Mouse (Mus musculus) liver, embryonic 16.5 days (tissue): ENCODE data around the gene Pmepa1. TPM values are rescaled to one million over a fixed set of nuclear protein-coding genes. Genes with fewer than 3 reads are reported as not detected.

Source experiments
- ATAC-seq: fragments of 200-750 bp; cut with Nextera tagmentation; 2 replicates; pipeline ENCODE4 v1.8.0; 2017; ENCODE audit warnings: low read depth, mild to moderate bottlenecking, moderate number of reproducible peaks, moderate library complexity
- H3K27ac ChIP-seq: fragments of 300-500 bp; sonication (generic); 2 replicates; pipeline ENCODE4 v1.5.1; 2014; ENCODE audit warnings: mild to moderate bottlenecking, low read length
- H3K27me3 ChIP-seq: fragments of 300-500 bp; sonication (generic); 2 replicates; pipeline ENCODE4 v1.6.1; 2014; ENCODE audit warnings: low read depth, low read length, mixed read lengths; ENCODE audit not compliant: control insufficient read depth, insufficient read depth
- H3K36me3 ChIP-seq: fragments of 300-500 bp; sonication (generic); 2 replicates; pipeline ENCODE4 v1.6.1; 2014; ENCODE audit warnings: mild to moderate bottlenecking; ENCODE audit not compliant: control insufficient read depth, insufficient read depth
- H3K4me1 ChIP-seq: fragments of 300-500 bp; sonication (generic); 2 replicates; pipeline ENCODE4 v1.6.1; 2014; ENCODE audit warnings: low read depth, low read length, mixed read lengths; ENCODE audit not compliant: control insufficient read depth
- H3K4me2 ChIP-seq: fragments of 300-500 bp; sonication (generic); 2 replicates; pipeline ENCODE4 v1.6.1; 2014; ENCODE audit warnings: low read depth, low read length, mixed read lengths
- H3K4me3 ChIP-seq: fragments of 300-500 bp; sonication (generic); 2 replicates; pipeline ENCODE4 v1.5.1; 2014; ENCODE audit warnings: low read depth, mild to moderate bottlenecking, low read length
- H3K9ac ChIP-seq: fragments of 300-500 bp; sonication (generic); 2 replicates; pipeline ENCODE4 v1.6.1; 2014; ENCODE audit warnings: low read depth, low read length
- H3K9me3 ChIP-seq: fragments of 300-500 bp; sonication (generic); replicated peaks from 2 replicates; pipeline ENCODE4 v1.6.1; 2016; ENCODE audit warnings: low read length; ENCODE audit not compliant: control insufficient read depth
- WGBS: fragments of 180-500 bp; shearing (Covaris S2); extraction: QIAGEN DNeasy Blood & Tissue Kit; methylation state at CpG from one replicate; pipeline ENCODE4 v1.1.7; 2014; ENCODE audit not compliant: insufficient replicate concordance; 5-methylcytosine and 5-hydroxymethylcytosine counted together
- polyA plus RNA-seq: library from polyadenylated mRNA; unstranded; fragments of >200 nt; fragmentation: Nextera tagmentation; extraction: Ambion mirVana; gene quantifications from 2 replicates; pipeline ENCODE4 v1.2.1, GENCODE M21; 2015

Gene Pmepa1
- polyA plus RNA-seq, 1 experiment from 2014 or later: 0.14 TPM

GRCm38 (mm10) chr2:173300663-173301630 lies 24.6 kb upstream of the Pmepa1 start:
- no peak for ATAC-seq
- no peaks in the 10 kb centered on the region for H3K27me3 ChIP-seq
- no peak overlapping the region for H3K4me3 ChIP-seq
- no peak overlapping the region for H3K27ac ChIP-seq
- WGBS: 62% methylated on average over 28 of the region's 28 CpGs
- H3K4me1 ChIP-seq: no peaks in the 10 kb centered on the region
- no peaks in the 10 kb centered on the region for H3K9me3 ChIP-seq
- no peaks in the 10 kb centered on the region for H3K36me3 ChIP-seq
- no peak overlapping the region for H3K9ac ChIP-seq
- H3K4me2 ChIP-seq: no peak overlapping the region

GRCm38 (mm10) chr2:173296408-173296807 lies 20.1 kb upstream of the Pmepa1 start:
- 56% methylated on average over 9 of the region's 9 CpGs for WGBS
- no peak for ATAC-seq
- no peaks in the 10 kb centered on the region for H3K9me3 ChIP-seq
- no peak overlapping the region for H3K4me3 ChIP-seq
- no peak overlapping the region for H3K27ac ChIP-seq
- no peaks in the 10 kb centered on the region for H3K4me1 ChIP-seq
- H3K4me2 ChIP-seq: no peak overlapping the region
- no peak overlapping the region for H3K9ac ChIP-seq
- H3K36me3 ChIP-seq: no peaks in the 10 kb centered on the region
- H3K27me3 ChIP-seq: no peaks in the 10 kb centered on the region

- H3K27me3 ChIP-seq: no peaks in the 10 kb centered on the region
- no peaks in the 10 kb centered on the region for H3K36me3 ChIP-seq
- H3K9me3 ChIP-seq: no peaks in the 10 kb centered on the region
- H3K27ac ChIP-seq: no peak overlapping the region
- H3K4me3 ChIP-seq: no peak overlapping the region
- 50% methylated on average over 6 of the region's 6 CpGs for WGBS
- ATAC-seq: no peak
- no peak overlapping the region for H3K4me2 ChIP-seq
- H3K9ac ChIP-seq: no peak overlapping the region
- H3K4me1 ChIP-seq: no peaks in the 10 kb centered on the region
Measured at GRCm38 (mm10) chr2:173293042-173293441, 16.7 kb upstream of the Pmepa1 start.

GRCm38 (mm10) chr2:173292551-173292950 lies 16.2 kb upstream of the Pmepa1 start:
- Histone ChIP-seq H3K4me3 (no peak overlapping the region), H3K9ac (no peak overlapping the region), H3K27me3 (no peaks in the 10 kb centered on the region), H3K27ac (no peak overlapping the region), H3K36me3 (no peaks in the 10 kb centered on the region), H3K4me2 (no peak overlapping the region), H3K4me1 (no peaks in the 10 kb centered on the region), H3K9me3 (no peaks in the 10 kb centered on the region)
- 73% methylated on average over 2 of the region's 2 CpGs for WGBS
- no peak for ATAC-seq

GRCm38 (mm10) chr2:173290981-173291380 lies 14.6 kb upstream of the Pmepa1 start:
- no peak for ATAC-seq
- Histone ChIP-seq H3K4me1 (no peaks in the 10 kb centered on the region), H3K9me3 (no peaks in the 10 kb centered on the region), H3K4me3 (no peak overlapping the region), H3K4me2 (no peak overlapping the region), H3K27ac (no peak overlapping the region), H3K27me3 (no peaks in the 10 kb centered on the region), H3K36me3 (no peaks in the 10 kb centered on the region), H3K9ac (no peak overlapping the region)
- WGBS: 83% methylated on average over 11 of the region's 11 CpGs

GRCm38 (mm10) chr2:173289928-173290327 lies 13.6 kb upstream of the Pmepa1 start:
- H3K27me3 ChIP-seq: no peaks in the 10 kb centered on the region
- H3K9me3 ChIP-seq: no peaks in the 10 kb centered on the region
- no peak overlapping the region for H3K27ac ChIP-seq
- H3K9ac ChIP-seq: no peak overlapping the region
- ATAC-seq: no peak
- no peak overlapping the region for H3K4me2 ChIP-seq
- H3K4me1 ChIP-seq: no peaks in the 10 kb centered on the region
- H3K4me3 ChIP-seq: no peak overlapping the region
- no peaks in the 10 kb centered on the region for H3K36me3 ChIP-seq
- 53% methylated on average over 3 of the region's 3 CpGs for WGBS

GRCm38 (mm10) chr2:173285816-173286538 lies 9.6 kb upstream of the Pmepa1 start:
- no peaks in the 10 kb centered on the region for H3K9me3 ChIP-seq
- H3K4me3 ChIP-seq: no peak overlapping the region
- WGBS: 60% methylated on average over 12 of the region's 12 CpGs
- no peaks in the 10 kb centered on the region for H3K36me3 ChIP-seq
- no peak overlapping the region for H3K4me2 ChIP-seq
- no peak overlapping the region for H3K9ac ChIP-seq
- H3K27me3 ChIP-seq: no peaks in the 10 kb centered on the region
- no peak for ATAC-seq
- H3K27ac ChIP-seq: no peak overlapping the region
- no peaks in the 10 kb centered on the region for H3K4me1 ChIP-seq

- Histone ChIP-seq H3K36me3 (no peaks in the 10 kb centered on the region), H3K27ac (no peak overlapping the region), H3K4me3 (no peak overlapping the region), H3K4me1 (no peaks in the 10 kb centered on the region), H3K27me3 (no peaks in the 10 kb centered on the region), H3K9ac (no peak overlapping the region), H3K9me3 (no peaks in the 10 kb centered on the region), H3K4me2 (no peak overlapping the region)
- 55% methylated on average over 6 of the region's 6 CpGs for WGBS
- ATAC-seq: no peak
Measured at GRCm38 (mm10) chr2:173284771-173285170, 8.4 kb upstream of the Pmepa1 start.

GRCm38 (mm10) chr2:173282191-173282590 lies 5.9 kb upstream of the Pmepa1 start:
- Histone ChIP-seq H3K4me3 (no peak overlapping the region), H3K36me3 (no peaks in the 10 kb centered on the region), H3K27me3 (peaks cover 10% of the 10 kb centered on the region), H3K27ac (no peak overlapping the region), H3K9me3 (no peaks in the 10 kb centered on the region), H3K9ac (no peak overlapping the region), H3K4me1 (no peaks in the 10 kb centered on the region), H3K4me2 (no peak overlapping the region)
- no peak for ATAC-seq
- WGBS: 61% methylated on average over 8 of the region's 8 CpGs
